Mouse (Mus musculus) thymus, adult 2 months (tissue): ENCODE results near the gene Ercc5. TPM values are rescaled to one million over a fixed set of nuclear protein-coding genes. Genes with fewer than 3 reads are reported as not detected.
A peak's percentile ranks its signal among the peaks of the same experiment; 100 is the strongest.

Experiments used
- DNase-seq: peaks from one replicate; pipeline ENCODE4 v3.0.0; 2021
- H3K27ac ChIP-seq: fragments of 200-500 bp; 2 replicates; pipeline ENCODE4 v1.5.1; 2012; ENCODE audit warnings: low read length, control low read depth; ENCODE audit not compliant: control insufficient read depth, insufficient read depth
- H3K27me3 ChIP-seq: fragments of 200-500 bp; 2 replicates; pipeline ENCODE4 v1.6.1; 2012; ENCODE audit warnings: mild to moderate bottlenecking, low read length, moderate library complexity, mixed read lengths; ENCODE audit not compliant: control insufficient read depth, insufficient read depth
- H3K36me3 ChIP-seq: fragments of 200-500 bp; 2 replicates; pipeline ENCODE4 v1.6.1; 2012; ENCODE audit warnings: mild to moderate bottlenecking, low read length, moderate library complexity; ENCODE audit not compliant: control insufficient read depth, insufficient read depth
- H3K4me1 ChIP-seq: fragments of 200-500 bp; replicated peaks from 2 replicates; pipeline ENCODE4 v1.6.1; 2012; ENCODE audit warnings: low read length; ENCODE audit not compliant: control insufficient read depth, insufficient read depth
- H3K4me3 ChIP-seq: fragments of 200-500 bp; 2 replicates; pipeline ENCODE4 v1.5.1; 2012; ENCODE audit warnings: mild to moderate bottlenecking, low read length, control low read depth, moderate library complexity; ENCODE audit not compliant: control insufficient read depth, insufficient read depth
- CTCF ChIP-seq: fragments of 200-500 bp; IDR thresholded peaks from 2 replicates; pipeline ENCODE4 v1.5.1; 2012; ENCODE audit warnings: mild to moderate bottlenecking, control low read depth, low read length, moderate library complexity, borderline replicate concordance; ENCODE audit not compliant: control insufficient read depth, poor library complexity, insufficient read depth; ENCODE audit errors: extremely low read depth
- POLR2A ChIP-seq: fragments of 200-500 bp; IDR thresholded peaks from 2 replicates; pipeline ENCODE4 v1.6.1; 2012; ENCODE audit warnings: mild to moderate bottlenecking, low read length, control low read depth, moderate library complexity; ENCODE audit not compliant: control insufficient read depth, poor library complexity, insufficient read depth; ENCODE audit errors: extremely low read depth
- WGBS: fragments of 180-500 bp; shearing (Covaris S2); methylation state at CpG from one replicate; pipeline ENCODE4 v1.1.7; 2018; 5-methylcytosine and 5-hydroxymethylcytosine counted together
- polyA plus RNA-seq: library from polyadenylated mRNA; depleted of rRNA; stranded (reverse); fragments of >200 nt; gene quantifications from 2 replicates; pipeline ENCODE4 v1.2.3, GENCODE M21; 2012

The Ercc5 gene
- polyA plus RNA-seq, 1 experiment = 5.9 TPM

DNA sequence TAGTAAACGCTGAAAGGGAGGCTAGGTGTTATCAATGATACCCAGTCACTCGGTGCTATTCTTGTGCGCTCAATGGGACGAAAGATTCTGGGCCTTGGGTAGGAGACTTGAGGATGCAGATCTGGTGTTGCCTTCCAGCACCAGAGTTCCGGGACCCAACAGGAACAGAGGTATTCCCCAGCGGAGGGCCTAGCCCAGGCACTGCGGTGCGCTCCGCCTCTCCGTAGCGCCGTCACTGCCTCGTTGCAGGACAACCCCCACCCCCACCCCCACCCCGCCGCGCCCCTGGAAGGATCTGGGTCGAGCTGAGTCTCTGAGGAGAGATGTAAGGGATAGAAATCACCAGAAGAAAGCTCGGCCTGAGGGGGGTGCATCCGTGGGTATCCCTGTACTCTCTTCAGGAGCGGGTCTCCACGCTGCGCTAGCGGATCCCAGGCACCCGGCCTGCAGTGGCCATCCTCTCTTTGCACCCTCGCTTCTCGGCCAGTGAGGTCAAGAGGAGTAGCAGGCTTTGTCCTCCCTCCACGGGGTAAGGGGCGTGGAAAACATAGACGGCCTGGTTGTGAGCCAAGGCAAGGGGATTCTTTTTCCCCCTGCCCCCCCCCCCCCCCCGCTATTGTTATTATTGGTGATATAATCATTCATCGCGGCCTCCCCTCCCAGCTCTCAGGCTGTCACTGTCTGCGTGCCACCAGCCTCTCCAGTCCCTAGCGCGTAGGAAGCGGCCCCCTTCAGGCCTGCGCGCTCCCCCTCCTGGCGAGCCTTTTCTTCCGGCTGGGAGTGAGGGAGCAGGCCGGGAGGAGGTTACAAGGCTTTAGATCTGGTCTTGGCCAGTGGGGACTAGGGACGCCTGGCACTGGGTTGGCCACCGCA, 28.1 kb upstream of the Ercc5 start:
- no peaks in the 10 kb centered on the region for H3K36me3 ChIP-seq
- H3K4me1 ChIP-seq = peaks cover 13% of the 10 kb centered on the region
- peak overlapping the region; percentile 56 for H3K27ac ChIP-seq
- DNase-seq = peak; percentile 80
- under 1% methylated on average over 43 of the region's 43 CpGs for WGBS
- H3K27me3 ChIP-seq = no peaks in the 10 kb centered on the region
- TF ChIP-seq CTCF (peak; percentile 57; the same call in 1 of the 2 replicates), POLR2A (0 out of 2 replicates have a peak, but pooled peaks have one; percentile 26)
- H3K4me3 ChIP-seq = peak overlapping the region; percentile 95

DNA sequence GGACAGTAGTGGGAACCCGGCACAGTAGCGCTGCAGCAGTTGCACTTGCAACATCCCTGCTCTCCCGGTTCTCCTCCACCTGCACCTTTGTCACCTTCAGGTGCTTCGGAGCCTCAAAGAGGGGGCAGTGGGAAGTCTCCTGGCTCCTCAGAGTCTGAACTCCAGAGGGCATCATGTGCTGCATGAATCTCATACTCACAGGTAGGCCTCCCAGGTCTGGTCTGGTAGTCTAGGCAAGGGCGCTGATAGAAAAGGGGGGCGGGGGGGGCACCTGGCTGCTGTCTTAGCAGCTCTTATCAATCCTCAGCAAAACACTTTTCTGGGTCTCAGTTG, 27.5 kb upstream of the Ercc5 start:
- peaks cover 13% of the 10 kb centered on the region for H3K4me1 ChIP-seq
- 36% methylated on average over 6 of the region's 6 CpGs for WGBS
- H3K27me3 ChIP-seq = no peaks in the 10 kb centered on the region
- DNase-seq = no peak
- TF ChIP-seq CTCF (no peak), POLR2A (no peak)
- H3K27ac ChIP-seq = no peak overlapping the region
- peak overlapping the region; percentile 95 for H3K4me3 ChIP-seq
- no peaks in the 10 kb centered on the region for H3K36me3 ChIP-seq

DNA sequence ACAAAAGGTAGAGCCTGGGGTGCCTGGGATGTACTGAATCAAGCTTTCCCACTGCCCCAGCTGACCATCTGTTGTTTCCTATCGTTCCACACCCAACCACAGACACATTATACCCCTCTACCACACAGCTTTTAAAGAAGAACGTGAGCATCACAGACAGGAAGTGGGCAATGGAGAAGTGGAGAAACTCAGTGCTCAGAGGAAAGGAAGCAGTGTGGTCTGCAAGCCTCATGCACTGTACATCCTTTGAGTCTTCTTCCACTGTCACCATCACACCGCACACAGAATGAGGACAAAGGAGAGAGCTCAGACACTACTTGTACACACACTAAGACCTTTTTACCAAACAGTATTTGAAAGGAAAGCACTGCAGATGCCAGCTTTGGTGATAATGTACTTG, 25.3 kb upstream of the Ercc5 start:
- Histone ChIP-seq H3K27ac (peak overlapping the region; percentile 48), H3K4me3 (no peak overlapping the region), H3K27me3 (no peaks in the 10 kb centered on the region), H3K4me1 (peaks cover 13% of the 10 kb centered on the region), H3K36me3 (no peaks in the 10 kb centered on the region)
- TF ChIP-seq CTCF (no peak), POLR2A (no peak)
- DNase-seq = peak; percentile 19
- 2% methylated on average over 3 of the region's 3 CpGs for WGBS

DNA sequence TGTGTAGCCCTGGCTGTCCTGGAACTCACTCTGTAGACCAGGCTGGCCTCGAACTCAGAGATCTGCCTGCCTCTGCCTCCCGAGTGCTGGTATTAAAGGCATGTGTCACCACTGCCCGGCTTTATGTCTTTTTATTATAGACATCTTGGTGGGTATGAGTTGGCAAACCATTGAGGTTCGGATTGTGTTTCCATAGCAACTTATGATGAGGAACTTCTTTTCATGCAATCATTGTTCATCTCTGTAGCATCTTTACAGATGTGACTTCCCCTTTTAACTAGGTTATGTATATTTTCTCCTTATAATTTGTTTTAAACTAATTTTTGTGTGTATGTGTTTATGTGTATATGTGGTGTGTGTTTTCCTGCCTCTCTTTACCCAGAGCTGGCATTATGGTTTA, 22.0 kb upstream of the Ercc5 start:
- no peak for DNase-seq
- no peaks in the 10 kb centered on the region for H3K27me3 ChIP-seq
- no peak overlapping the region for H3K4me3 ChIP-seq
- no peak for TF ChIP-seq POLR2A
- TF ChIP-seq CTCF = no peak
- peaks cover 5% of the 10 kb centered on the region for H3K4me1 ChIP-seq
- H3K36me3 ChIP-seq = no peaks in the 10 kb centered on the region; the same call in 1 of the 2 replicates
- H3K27ac ChIP-seq = no peak overlapping the region
- 83% methylated on average over 4 of the region's 4 CpGs for WGBS

DNA sequence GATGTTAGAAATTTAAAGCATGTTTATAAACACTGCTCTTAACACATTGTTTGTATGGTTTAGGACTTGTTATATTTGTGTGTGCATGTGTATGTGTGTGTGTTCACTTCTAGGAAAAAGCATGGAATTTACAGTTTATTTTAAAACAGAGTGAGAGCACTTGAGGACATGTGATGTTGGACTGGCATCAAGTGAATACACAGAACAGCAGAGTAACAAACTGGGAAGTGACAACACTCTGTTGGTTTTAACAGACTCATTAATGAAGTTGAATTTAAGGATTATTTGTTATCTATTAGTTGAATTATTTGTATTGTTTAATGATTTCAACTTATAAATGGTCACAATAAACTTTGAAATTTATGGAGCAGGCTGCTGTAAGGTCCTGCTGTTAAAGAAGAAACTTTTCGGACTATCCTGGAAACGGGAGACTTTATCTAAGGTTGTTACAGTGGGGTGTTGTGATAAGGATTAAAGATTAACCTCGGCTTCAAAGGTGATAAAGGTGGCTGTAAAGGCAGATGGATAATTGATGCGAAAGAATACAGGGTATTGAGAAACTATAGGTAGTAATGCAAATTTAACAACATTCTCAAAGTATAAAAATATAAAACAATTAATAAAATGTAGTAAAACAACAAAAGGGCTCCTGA, 17.5 kb upstream of the Ercc5 start:
- Histone ChIP-seq H3K4me3 (no peak overlapping the region), H3K27me3 (no peaks in the 10 kb centered on the region), H3K27ac (no peak overlapping the region), H3K36me3 (no peaks in the 10 kb centered on the region; the same call in 1 of the 2 replicates), H3K4me1 (no peaks in the 10 kb centered on the region)
- TF ChIP-seq CTCF = no peak
- TF ChIP-seq POLR2A = no peak
- 95% methylated on average over 4 of the region's 4 CpGs for WGBS
- no peak for DNase-seq

DNA sequence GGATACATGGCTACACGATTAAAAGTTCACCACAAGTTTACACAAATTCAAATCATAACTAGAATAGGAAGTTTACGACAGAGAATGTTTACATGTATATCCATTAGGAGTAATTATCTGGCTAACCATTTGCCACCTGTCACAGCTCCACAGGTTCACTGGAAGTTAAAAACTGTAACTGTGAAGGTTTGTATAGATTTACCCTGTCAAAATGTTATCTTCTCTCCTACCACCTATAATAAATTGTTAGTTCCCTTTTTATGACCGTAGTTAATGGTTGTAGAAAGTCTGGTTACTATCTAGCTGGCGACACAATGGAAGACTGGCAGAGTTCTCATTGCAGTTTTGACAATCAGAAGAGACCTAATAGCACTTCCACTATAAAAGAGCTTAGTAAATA, 7.3 kb upstream of the Ercc5 start:
- Histone ChIP-seq H3K27me3 (no peaks in the 10 kb centered on the region), H3K4me3 (no peak overlapping the region), H3K4me1 (no peaks in the 10 kb centered on the region), H3K27ac (no peak overlapping the region), H3K36me3 (no peaks in the 10 kb centered on the region)
- 92% methylated on average over 4 of the region's 4 CpGs for WGBS
- DNase-seq = no peak
- TF ChIP-seq CTCF (no peak), POLR2A (no peak)
